13 mouse cellular contexts compared by ENCODE assay signal in genomic region chr7:142529350-142529749, GRCm38 (mm10). TPM values are rescaled to one million over a fixed set of nuclear protein-coding genes. Genes with fewer than 3 reads are reported as not detected.
DNase-seq lines count a peak whose midpoint lies in the region; ATAC-seq lines count a peak whose summit lies in the region.
"Had no signal": no experiment of that assay in that cellular context is flagged by ENCODE, and none has a peak within 500 bp of the region (broad histone marks: within the 10 kb centered on the region; RNA-seq: fewer than 3 reads in every experiment).

No protein-coding gene starts in this region.

- 65% methylated on average over 10 of the region's 10 CpGs for WGBS in embryonic facial prominence, embryonic 12.5 days
- 59% methylated on average over 10 of the region's 10 CpGs for WGBS in limb, embryonic 12.5 days

- H3K27ac ChIP-seq in embryonic facial prominence, embryonic 12.5 days: 0 out of 2 replicates have a peak overlapping the region, but pooled peaks have one; percentile 24
- H3K27ac ChIP-seq in limb, embryonic 12.5 days: peak overlapping the region; percentile 41; the same call in 1 of the 2 replicates
- H3K27ac ChIP-seq: forebrain, embryonic 15.5 days; left cerebral cortex, adult 2 months had no signal

- no peaks in the 10 kb centered on the region for H3K9me3 ChIP-seq in embryonic facial prominence, embryonic 12.5 days
- no peaks in the 10 kb centered on the region for H3K9me3 ChIP-seq in limb, embryonic 12.5 days
- H3K9me3 ChIP-seq: forebrain, embryonic 15.5 days had no signal

- H3K4me2 ChIP-seq in embryonic facial prominence, embryonic 12.5 days (replicated peaks): no peak overlapping the region
- no peak overlapping the region for H3K4me2 ChIP-seq in limb, embryonic 12.5 days
- H3K4me2 ChIP-seq: forebrain, embryonic 15.5 days had no signal

- peak; percentile 32 for DNase-seq in kidney, adult 11 months
- DNase-seq in kidney, postnatal 10 days: no peak
- DNase-seq in c-Kit-positive CD71-positive TER-119-negative erythroid progenitor cells, embryonic 14.5 days (ENCODE audit: low read depth): peak; percentile 36
- DNase-seq in thymus, postnatal 36 days: no peak
- DNase-seq in cerebellum, adult 9-11 months: no peak
- DNase-seq: cerebellum, postnatal 14 days; gastrocnemius, postnatal 10 days; lung, adult 18-20 months had no signal

- peaks cover 56% of the 10 kb centered on the region for H3K4me1 ChIP-seq in embryonic facial prominence, embryonic 12.5 days
- H3K4me1 ChIP-seq in limb, embryonic 12.5 days (replicated peaks): peaks cover 76% of the 10 kb centered on the region

- no peak for ATAC-seq in embryonic facial prominence, embryonic 12.5 days (ENCODE audit: insufficient number of reproducible peaks, insufficient read depth, low FRiP score, low TSS enrichment)
- no peak for ATAC-seq in limb, embryonic 12.5 days (ENCODE audit: insufficient number of reproducible peaks, insufficient read depth, low FRiP score, low TSS enrichment, low read depth)
- ATAC-seq: forebrain, embryonic 15.5 days; Patski had no signal

- no peak overlapping the region for H3K4me3 ChIP-seq in embryonic facial prominence, embryonic 12.5 days
- H3K4me3 ChIP-seq in limb, embryonic 12.5 days (replicated peaks): no peak overlapping the region
- H3K4me3 ChIP-seq: forebrain, embryonic 15.5 days; left cerebral cortex, adult 2 months had no signal

- no peak overlapping the region for H3K9ac ChIP-seq in embryonic facial prominence, embryonic 12.5 days
- no peak overlapping the region for H3K9ac ChIP-seq in limb, embryonic 12.5 days (replicated peaks)
- H3K9ac ChIP-seq: forebrain, embryonic 15.5 days had no signal

- H3K27me3 ChIP-seq in embryonic facial prominence, embryonic 12.5 days: no peaks in the 10 kb centered on the region
- no peaks in the 10 kb centered on the region for H3K27me3 ChIP-seq in limb, embryonic 12.5 days
- H3K27me3 ChIP-seq: forebrain, embryonic 15.5 days had no signal

- no peaks in the 10 kb centered on the region for H3K36me3 ChIP-seq in embryonic facial prominence, embryonic 12.5 days
- H3K36me3 ChIP-seq in limb, embryonic 12.5 days: no peaks in the 10 kb centered on the region
- H3K36me3 ChIP-seq: forebrain, embryonic 15.5 days had no signal

RNA-seq across cellular contexts. Expression of gene Mrpl23, which starts 3.1 kb away (rescaled TPM):
- polyA plus RNA-seq in embryonic facial prominence, embryonic 12.5 days (2016; fragmentation: Nextera tagmentation; extraction: Ambion mirVana): 19.8 and 32.6 TPM in 2 replicates
- 29.4 and 33.3 TPM in 2 replicates for polyA plus RNA-seq in limb, embryonic 12.5 days (2016; fragmentation: Nextera tagmentation; extraction: Ambion mirVana)

RNA-seq across cellular contexts. Expression of gene Tnnt3, which starts 30.7 kb away (rescaled TPM):
- 4.6 and 6.9 TPM in 2 replicates for polyA plus RNA-seq in embryonic facial prominence, embryonic 12.5 days (2016; fragmentation: Nextera tagmentation; extraction: Ambion mirVana)
- polyA plus RNA-seq in limb, embryonic 12.5 days (2016; fragmentation: Nextera tagmentation; extraction: Ambion mirVana): 14.3 and 17.3 TPM in 2 replicates

Comparison
In these comparisons a context has a peak if more than half of its experiments do, and no peak if none do; other contexts are left out.
1. DNase-seq: peak in kidney, adult 11 months (single experiment) and c-Kit-positive CD71-positive TER-119-negative erythroid progenitor cells, embryonic 14.5 days (single experiment); none in kidney, postnatal 10 days (single experiment), thymus, postnatal 36 days (0 of 2) and cerebellum, adult 9-11 months (single experiment).